Mouse (Mus musculus) Patski (cell line): Measurements from ENCODE around the gene Ap3d1. TPM values are rescaled to one million over a fixed set of nuclear protein-coding genes. Genes with fewer than 3 reads are reported as not detected.

Source experiments
- ATAC-seq: fragments of 100-300 bp; one replicate; pipeline ENCODE4 v1.8.0; 2021
- CTCF ChIA-PET: fragments of 350-600 bp; sonication (Branson Sonifier 250); formaldehyde crosslinking; loops from one replicate; lab custom pipeline; 2022; ENCODE audit warnings: inconsistent platforms; lab: Charles Lee
- POLR2A ChIA-PET: fragments of 350-600 bp; sonication (Branson Sonifier 250); formaldehyde crosslinking; loops from one replicate; lab custom pipeline; 2022; ENCODE audit warnings: antibody characterized with exemption, inconsistent platforms; lab: Charles Lee
- DNase-seq: peaks from one replicate; pipeline ENCODE4 v3.0.0-alpha.2; 2011; ENCODE audit warnings: low read depth, low spot score
- H3K27me3 ChIP-seq: fragments of 371-371 bp; one replicate; pipeline ENCODE4 v1.5.1; 2021
- CTCF ChIP-seq: fragments of 100-300 bp; IDR thresholded peaks from one replicate; pipeline ENCODE4 v1.5.1; 2021
- in situ Hi-C: fragments of 300-500 bp; cut with MboI; formaldehyde crosslinking; loops from 3 replicates; pipeline ENCODE4 v1.11.1; 2018; ENCODE audit warnings: low pct_unique_long_range_greater_than_20kb, mixed read lengths
- polyA plus RNA-seq: library from polyadenylated mRNA; unstranded; gene quantifications from one replicate; pipeline ENCODE4 v1.2.3, GENCODE M21; 2021

Ap3d1 gene
- 103 TPM for polyA plus RNA-seq

DNA sequence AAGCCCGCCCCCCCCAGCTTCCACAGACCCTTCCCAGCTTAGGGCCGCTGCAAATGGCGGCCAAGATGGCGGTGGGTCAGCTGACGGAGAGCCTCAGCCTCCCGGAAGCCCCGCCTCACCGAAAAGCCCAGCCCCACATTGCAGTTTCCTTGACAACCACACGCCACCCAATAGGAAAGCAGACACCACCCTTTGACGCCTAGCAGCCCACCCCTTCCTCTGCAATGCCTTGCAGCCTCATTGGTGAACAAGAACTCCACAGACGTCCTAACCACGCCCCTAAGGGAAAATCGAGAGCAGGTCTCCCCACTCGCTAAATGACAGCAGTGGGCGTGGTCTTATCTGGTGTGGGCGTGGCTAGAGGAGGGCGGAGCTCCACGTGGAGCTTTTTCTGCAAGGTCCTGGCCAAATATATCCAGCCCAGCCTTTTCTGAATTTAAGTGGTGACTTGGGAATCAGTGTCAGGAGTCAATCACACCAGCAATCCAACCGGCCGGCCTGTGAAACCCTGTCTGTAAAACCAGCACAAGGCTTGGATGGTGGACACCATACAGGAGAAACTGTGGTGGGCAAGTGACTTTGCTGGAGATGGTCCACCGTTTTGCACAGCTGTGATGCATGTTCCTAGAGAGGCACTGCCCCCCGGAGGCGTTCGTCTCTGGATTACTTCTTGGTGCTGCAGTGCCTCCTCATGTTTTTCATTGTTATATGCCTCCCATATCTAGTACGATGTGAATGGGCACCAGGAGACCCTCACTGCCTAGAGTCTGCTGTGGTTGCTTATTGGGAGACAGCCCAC lies at the start of gene Ap3d1:
Ap3d1 (minus strand) TSS at position 85 of the 799 bp plus-strand sequence.
- POLR2A ChIA-PET: interaction anchor here (1.2 to 1.8 kb wide), 3 partner anchors 19 to 26 kb away, joined by 3 to 4 read pairs (median 3); no protein-coding TSS in a partner anchor

DNA sequence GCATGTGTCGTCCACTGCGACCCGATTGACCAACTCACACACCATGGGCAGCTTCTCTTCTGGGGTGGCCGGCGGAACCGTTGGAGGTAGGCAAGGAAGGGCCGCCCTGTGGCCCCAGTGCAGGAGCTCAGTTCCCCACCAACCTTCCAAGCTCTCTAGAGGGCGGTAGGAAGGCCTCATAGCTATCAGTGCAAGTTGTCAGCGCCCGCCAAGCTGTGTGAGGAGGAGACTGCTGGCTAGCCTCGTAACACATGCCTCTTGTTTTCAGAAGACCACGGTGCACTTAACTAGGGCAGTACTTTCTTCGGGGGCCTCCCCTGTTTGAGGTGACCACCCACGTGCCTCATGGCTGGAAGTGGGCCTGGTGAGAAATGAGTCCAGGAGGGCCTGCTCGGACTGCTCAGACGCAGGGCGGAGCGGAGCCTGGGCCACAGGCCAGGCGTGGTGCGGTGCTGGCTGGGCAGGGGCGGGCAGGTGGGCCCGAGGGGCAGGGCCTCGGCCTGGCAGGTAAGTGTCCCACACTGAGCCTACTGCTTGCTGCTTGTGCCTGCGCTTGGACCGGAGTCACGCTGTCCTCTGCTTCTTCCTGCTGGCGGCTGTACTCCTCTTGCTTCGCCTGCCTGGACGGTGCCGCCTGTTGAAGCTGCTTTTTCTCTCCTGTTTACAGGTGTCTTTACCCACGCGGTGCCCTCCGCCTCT lies 49.6 kb upstream of the Ap3d1 start:
- no peaks in the 10 kb centered on the region for H3K27me3 ChIP-seq
- DNase-seq (no peak), ATAC-seq (no peak)
- in situ Hi-C loops: no loop called here
- POLR2A ChIA-PET: no interaction called here
- TF ChIP-seq CTCF: no peak
- CTCF ChIA-PET: no interaction called here

More for the DNA sequence above, at the start of gene Ap3d1:
- ATAC-seq (peak; percentile 95), DNase-seq (peak; percentile 98)
- no peaks in the 10 kb centered on the region for H3K27me3 ChIP-seq
- TF ChIP-seq CTCF: no peak
- CTCF ChIA-PET: interaction anchor here (0.7 to 1.3 kb wide), 2 partner anchors 177 to 181 kb away, joined by 3 read pairs; no protein-coding TSS in a partner anchor
- in situ Hi-C loops: no loop called here

DNA sequence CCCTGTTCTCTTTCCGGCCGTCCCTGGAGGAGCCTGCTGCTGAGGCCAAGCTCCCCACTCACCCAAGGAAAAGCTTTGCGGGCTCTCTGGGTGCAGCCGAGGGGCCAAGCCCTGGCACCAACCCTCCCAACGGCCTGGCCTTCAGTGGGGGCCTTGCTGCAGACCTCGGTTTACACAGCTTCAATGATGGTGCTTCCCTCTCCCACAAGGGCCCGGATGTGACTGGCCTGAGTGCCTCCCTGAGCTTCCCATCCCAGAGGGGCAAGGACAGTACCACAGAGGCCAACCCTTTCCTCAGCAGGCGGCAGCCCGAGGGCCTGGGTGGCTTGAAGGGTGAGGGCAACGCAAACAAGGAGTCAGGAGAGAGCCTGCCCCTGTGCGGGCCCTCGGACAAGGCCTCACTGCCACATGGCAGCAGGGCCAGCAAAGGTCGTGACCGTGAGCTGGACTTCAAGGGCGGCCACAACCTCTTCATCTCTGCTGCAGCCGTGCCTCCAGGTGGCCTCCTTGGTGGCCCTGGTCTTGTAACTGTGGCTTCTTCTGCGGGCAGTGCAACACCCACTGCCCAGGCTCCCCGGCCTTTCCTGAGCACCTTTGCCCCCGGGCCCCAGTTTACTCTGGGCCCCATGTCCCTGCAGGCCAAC lies 48.8 kb upstream of the Ap3d1 start:
- H3K27me3 ChIP-seq: no peaks in the 10 kb centered on the region
- DNase-seq: no peak
- CTCF ChIA-PET: no interaction called here
- in situ Hi-C loops: no loop called here
- no peak for ATAC-seq
- TF ChIP-seq CTCF: no peak
- POLR2A ChIA-PET: no interaction called here

DNA sequence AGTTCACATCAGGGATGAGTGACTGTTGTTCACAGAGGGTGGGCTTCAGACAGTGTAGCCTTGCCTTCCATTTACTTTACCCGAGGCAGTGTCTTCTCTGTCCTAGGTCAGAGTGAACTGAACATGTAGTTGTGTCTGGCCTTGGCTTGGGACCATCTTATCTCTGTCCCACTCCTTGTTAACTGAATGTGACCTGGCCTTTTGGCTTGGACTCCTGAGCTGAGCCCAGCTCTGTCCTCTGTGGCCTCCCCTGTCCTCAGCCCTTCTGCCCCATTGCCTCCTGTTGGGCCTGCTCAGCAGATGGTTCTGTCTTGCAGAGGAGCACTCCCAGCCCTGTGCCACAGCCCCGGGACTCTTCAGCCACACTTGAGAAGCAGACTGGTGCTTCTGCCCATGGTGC lies 45.5 kb upstream of the Ap3d1 start:
- in situ Hi-C loops: no loop called here
- DNase-seq (no peak), ATAC-seq (no peak)
- CTCF ChIA-PET: interaction anchor here (5.0 kb wide), 1 partner anchor 12 kb away, joined by 29 read pairs; no protein-coding TSS in a partner anchor
- TF ChIP-seq CTCF: no peak
- POLR2A ChIA-PET: interaction anchor here (1.3 kb wide), 1 partner anchor 33 kb away, joined by 3 read pairs; the partner anchor contains the start of gene Dot1l
- no peaks in the 10 kb centered on the region for H3K27me3 ChIP-seq

DNA sequence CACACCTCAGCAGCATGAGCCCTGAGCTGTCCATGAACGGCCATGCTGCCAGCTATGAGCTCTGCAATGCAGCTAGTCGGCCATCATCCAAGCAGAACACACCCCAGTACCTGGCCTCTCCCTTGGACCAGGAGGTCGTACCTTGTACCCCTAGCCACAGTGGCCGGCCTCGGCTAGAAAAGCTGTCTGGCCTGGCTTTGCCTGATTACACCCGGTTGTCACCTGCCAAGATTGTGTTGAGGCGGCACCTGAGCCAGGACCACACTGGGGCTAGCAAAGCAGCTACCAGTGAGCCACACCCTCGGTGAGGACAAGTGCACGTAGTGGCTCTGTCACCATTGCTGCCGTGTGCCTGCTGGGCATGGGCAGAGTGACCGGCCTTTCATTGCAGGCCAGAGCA lies 43.9 kb upstream of the Ap3d1 start:
- DNase-seq: no peak
- H3K27me3 ChIP-seq: no peaks in the 10 kb centered on the region
- ChIA-PET POLR2A (interaction anchor here (1.0 kb wide), 2 partner anchors 9 kb away, joined by 3 to 4 read pairs; no protein-coding TSS in a partner anchor), CTCF (interaction anchor here (1.3 to 5.0 kb wide), 3 partner anchors 10 to 95 kb away, joined by 3 to 29 read pairs (median 4); no protein-coding TSS in a partner anchor)
- TF ChIP-seq CTCF: no peak
- ATAC-seq: no peak
- in situ Hi-C loops: no loop called here

DNA sequence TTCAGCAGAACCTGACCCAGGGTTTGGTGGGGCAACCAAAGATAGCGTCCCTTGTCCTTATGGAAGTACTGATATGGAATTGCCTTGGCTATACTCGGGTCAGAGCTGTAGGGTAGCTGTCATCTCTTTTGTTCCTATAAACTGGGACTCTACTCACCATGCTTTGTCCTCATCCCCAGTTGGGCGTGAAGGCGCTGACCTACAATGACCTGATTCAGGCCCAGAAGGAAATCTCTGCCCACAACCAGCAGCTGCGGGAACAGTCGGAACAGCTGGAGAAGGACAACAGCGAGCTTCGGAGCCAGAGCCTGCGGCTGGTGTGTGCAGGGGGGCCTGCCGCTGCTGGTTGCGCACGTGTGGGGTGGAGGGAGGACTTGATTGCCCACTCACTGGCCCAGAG lies 42.8 kb upstream of the Ap3d1 start:
- in situ Hi-C loops: no loop called here
- POLR2A ChIA-PET: interaction anchor here (0.5 kb wide), 1 partner anchor 51 kb away, joined by 3 read pairs; no protein-coding TSS in a partner anchor
- no peaks in the 10 kb centered on the region for H3K27me3 ChIP-seq
- DNase-seq (no peak), ATAC-seq (no peak)
- TF ChIP-seq CTCF: no peak
- CTCF ChIA-PET: interaction anchor here (1.3 to 5.0 kb wide), 2 partner anchors 9 to 96 kb away, joined by 4 to 29 read pairs; no protein-coding TSS in a partner anchor

DNA sequence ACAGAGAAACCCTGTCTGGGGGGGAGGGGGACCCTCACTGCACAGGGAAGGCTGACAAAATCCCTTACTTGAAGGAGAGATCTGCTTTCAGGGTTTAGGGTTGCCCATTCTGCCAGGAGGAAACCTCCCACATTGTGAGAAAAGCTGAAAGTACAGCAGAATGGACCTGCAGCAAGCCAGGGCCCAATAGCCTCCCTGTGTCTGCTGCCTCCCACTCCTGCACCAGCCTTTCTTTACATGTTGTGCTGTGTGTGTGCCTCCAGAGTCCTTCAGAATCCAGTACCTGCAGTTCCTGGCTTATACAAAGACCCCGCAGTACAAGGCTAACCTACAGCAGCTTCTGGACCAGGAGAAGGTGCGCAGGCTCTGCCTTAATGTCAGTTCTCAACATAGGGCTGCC lies 42.2 kb upstream of the Ap3d1 start:
- DNase-seq: no peak
- ATAC-seq: no peak
- no peak for TF ChIP-seq CTCF
- in situ Hi-C loops: no loop called here
- no peaks in the 10 kb centered on the region for H3K27me3 ChIP-seq
- ChIA-PET POLR2A (no interaction called here), CTCF (interaction anchor here (5.0 kb wide), 1 partner anchor 9 kb away, joined by 29 read pairs; no protein-coding TSS in a partner anchor)

DNA sequence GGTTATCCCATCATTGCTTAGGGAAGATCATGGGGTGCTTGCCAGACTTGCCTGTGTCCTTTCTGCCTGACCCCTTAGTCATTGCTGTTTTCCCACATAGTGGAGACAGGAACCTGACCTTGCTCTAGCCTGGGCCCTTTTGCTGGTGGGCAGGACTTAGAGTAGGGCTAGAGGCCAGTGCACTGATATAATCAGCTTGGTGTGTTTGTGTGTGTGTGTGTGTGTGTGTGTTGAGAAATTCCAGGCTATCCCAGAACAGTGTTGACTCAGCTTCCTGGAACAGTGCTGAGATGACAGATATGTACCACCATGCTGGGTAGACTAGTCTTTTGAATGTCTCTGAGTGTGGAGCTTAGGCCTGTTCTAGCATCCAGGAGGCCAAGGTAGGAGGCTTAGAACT lies 37.5 kb upstream of the Ap3d1 start:
- ATAC-seq (no peak), DNase-seq (no peak)
- no peaks in the 10 kb centered on the region for H3K27me3 ChIP-seq
- in situ Hi-C loops: no loop called here
- TF ChIP-seq CTCF: no peak
- ChIA-PET CTCF (no interaction called here), POLR2A (no interaction called here)

DNA sequence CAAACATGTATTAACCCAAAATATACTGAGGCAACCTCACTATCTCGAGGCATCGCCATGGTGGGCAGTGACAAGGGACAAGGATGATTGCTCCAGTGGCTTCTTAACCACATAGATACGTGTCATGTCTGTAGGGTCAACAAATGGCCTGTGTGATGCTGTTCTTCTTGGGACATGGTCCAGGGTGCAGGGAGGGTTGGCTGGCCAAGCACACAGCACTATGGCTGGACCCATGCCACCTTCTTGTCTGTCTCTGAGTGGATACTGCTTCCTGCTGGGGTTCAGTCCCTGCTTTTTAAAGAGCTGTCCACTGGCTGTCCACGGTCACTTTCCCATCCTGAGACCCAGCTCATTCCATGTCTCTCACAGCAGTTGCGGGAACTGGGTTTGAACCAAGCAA lies 35.1 kb upstream of the Ap3d1 start:
- no peak for DNase-seq
- ChIA-PET POLR2A (interaction anchor here (1.0 to 1.3 kb wide), 2 partner anchors 9 to 29 kb away, joined by 3 to 4 read pairs; no protein-coding TSS in a partner anchor), CTCF (interaction anchor here (4.1 to 8.8 kb wide), 3 partner anchors 9 to 30 kb away, joined by 28 to 43 read pairs (median 29); no protein-coding TSS in a partner anchor)
- H3K27me3 ChIP-seq: no peaks in the 10 kb centered on the region
- TF ChIP-seq CTCF: no peak
- in situ Hi-C loops: no loop called here
- no peak for ATAC-seq
